ENCODE assay signal across 7 mouse cellular contexts in genomic region chr13:23622861-23623450, GRCm38 (mm10). TPM values are rescaled to one million over a fixed set of nuclear protein-coding genes. Genes with fewer than 3 reads are reported as not detected.
DNase-seq lines count a peak whose midpoint lies in the region; ATAC-seq and TF ChIP-seq lines count a peak whose summit lies in the region.

No protein-coding gene starts in this region.

- DNase-seq in 3T3-L1 (ENCODE audit: low read depth, low spot score) (peak; percentile 42), CH12.LX (ENCODE audit: extremely low read depth) (no peak)
- DNase-seq in liver, embryonic 14.5 days (ENCODE audit: low read depth in 3 of 3, low spot score in 3 of 3): peak in 1 of 3 experiments; percentile 37
- peak; percentile 26 to 65 for DNase-seq in spleen, postnatal 4 days (ENCODE audit: low spot score in 2 of 2)
- DNase-seq in layer of hippocampus, adult 11-12 months (ENCODE audit: low spot score): no peak

- no peak for TF ChIP-seq CTCF in CH12.LX (conservative IDR thresholded peaks at IDR 0.05 in 1 of 2, IDR thresholded peaks at IDR 0.05 in 1 of 2; ENCODE audit: low read depth in 2 of 2, low read length in 2 of 2)
- TF ChIP-seq CTCF in liver, embryonic 14.5 days (IDR thresholded peaks at IDR 0.05; ENCODE audit: low read depth): no peak

- H3K9ac ChIP-seq in CH12.LX (ENCODE audit: insufficient read depth, low read depth): peak overlapping the region; percentile 54
- H3K9ac ChIP-seq in embryonic facial prominence, embryonic 12.5 days: peak overlapping the region; percentile 94
- peak overlapping the region; percentile 86 for H3K9ac ChIP-seq in hindbrain, embryonic 12.5 days
- peak overlapping the region; percentile 98 for H3K9ac ChIP-seq in liver, embryonic 14.5 days (replicated peaks)

- no peak for TF ChIP-seq RAD21 in CH12.LX (IDR thresholded peaks at IDR 0.05; ENCODE audit: low read depth, low read length)

- TF ChIP-seq EP300 in CH12.LX (IDR thresholded peaks at IDR 0.05; ENCODE audit: low read length): no peak
- TF ChIP-seq EP300 in liver, embryonic 14.5 days (IDR thresholded peaks at IDR 0.05; ENCODE audit: low read depth): no peak

- H3K4me2 ChIP-seq in CH12.LX (ENCODE audit: insufficient read depth, low read depth, poor library complexity, severe bottlenecking): peak overlapping the region; percentile 59; the same call in 1 of the 2 replicates
- peak overlapping the region; percentile 82 for H3K4me2 ChIP-seq in embryonic facial prominence, embryonic 12.5 days (replicated peaks)
- H3K4me2 ChIP-seq in hindbrain, embryonic 12.5 days (replicated peaks): peak overlapping the region; percentile 94
- H3K4me2 ChIP-seq in liver, embryonic 14.5 days (ENCODE audit: low read depth): peak overlapping the region; percentile 95

- no peaks in the 10 kb centered on the region for H3K9me3 ChIP-seq in CH12.LX (replicated peaks; ENCODE audit: low read length)
- H3K9me3 ChIP-seq in embryonic facial prominence, embryonic 12.5 days: no peaks in the 10 kb centered on the region
- H3K9me3 ChIP-seq in hindbrain, embryonic 12.5 days (replicated peaks): no peaks in the 10 kb centered on the region
- no peaks in the 10 kb centered on the region for H3K9me3 ChIP-seq in liver, embryonic 14.5 days (ENCODE audit: control insufficient read depth, low read length)

- ATAC-seq in embryonic facial prominence, embryonic 12.5 days (ENCODE audit: insufficient number of reproducible peaks, insufficient read depth, low FRiP score, low TSS enrichment): no peak
- ATAC-seq in hindbrain, embryonic 12.5 days (ENCODE audit: low FRiP score): no peak; the same call in 1 of the 2 replicates
- ATAC-seq in liver, embryonic 14.5 days (ENCODE audit: insufficient read depth): no peak

- no peak overlapping the region for H3K4me3 ChIP-seq in CH12.LX (replicated peaks in 1 of 3; ENCODE audit: low read depth in 2 of 3, low read length in 2 of 3, poor library complexity in 1 of 3)
- peak overlapping the region; percentile 69 for H3K4me3 ChIP-seq in embryonic facial prominence, embryonic 12.5 days
- peak overlapping the region; percentile 61 for H3K4me3 ChIP-seq in hindbrain, embryonic 12.5 days
- H3K4me3 ChIP-seq in liver, embryonic 14.5 days (ENCODE audit: insufficient read depth in 1 of 2, low read depth in 2 of 2, low read length in 2 of 2): peak overlapping the region in 1 of 2 experiments; percentile 71; a peak in 2 of 4 replicates

- peaks cover 0 to 12% of the 10 kb centered on the region in 2 experiments; a peak in 3 of 4 replicates for H3K4me1 ChIP-seq in CH12.LX (ENCODE audit: control insufficient read depth in 1 of 2, insufficient read depth in 2 of 2)
- H3K4me1 ChIP-seq in embryonic facial prominence, embryonic 12.5 days: 0 out of 2 replicates have a peak, but pooled peaks cover 2% of the 10 kb centered on the region
- H3K4me1 ChIP-seq in hindbrain, embryonic 12.5 days: peaks cover 6% of the 10 kb centered on the region
- H3K4me1 ChIP-seq in liver, embryonic 14.5 days (replicated peaks; ENCODE audit: control insufficient read depth in 2 of 2, insufficient read depth in 2 of 2, low read length in 1 of 2): peaks cover 12 to 16% of the 10 kb centered on the region in 2 experiments

- H3K27ac ChIP-seq in CH12.LX (ENCODE audit: insufficient read depth, low read depth): no peak overlapping the region
- H3K27ac ChIP-seq in embryonic facial prominence, embryonic 12.5 days: peak overlapping the region; percentile 98
- peak overlapping the region; percentile 97 for H3K27ac ChIP-seq in hindbrain, embryonic 12.5 days
- peak overlapping the region; percentile 99 for H3K27ac ChIP-seq in liver, embryonic 14.5 days

- dilution Hi-C loops in CH12.LX (cut with MboI; ENCODE audit: extremely low pct_ligation_motif_present, extremely low pct_unique_long_range_greater_than_20kb, low sequenced_read_pairs): no loop called here

- H3K79me2 ChIP-seq in CH12.LX (replicated peaks; ENCODE audit: control insufficient read depth, extremely low read depth, insufficient read depth, poor library complexity, severe bottlenecking): peaks cover 6% of the 10 kb centered on the region; the same call in 1 of the 2 replicates

- in situ Hi-C loops in CH12.LX (cut with MboI; ENCODE audit: low pct_ligation_motif_present, low pct_unique_long_range_greater_than_20kb, low sequenced_read_pairs): no loop called here

- H3K27me3 ChIP-seq in CH12.LX (replicated peaks): no peaks in the 10 kb centered on the region
- H3K27me3 ChIP-seq in embryonic facial prominence, embryonic 12.5 days: no peaks in the 10 kb centered on the region
- no peaks in the 10 kb centered on the region for H3K27me3 ChIP-seq in hindbrain, embryonic 12.5 days
- peaks cover 7% of the 10 kb centered on the region for H3K27me3 ChIP-seq in liver, embryonic 14.5 days (ENCODE audit: control insufficient read depth, insufficient read depth, low read length)

- WGBS in embryonic facial prominence, embryonic 12.5 days: 29% methylated on average over 7 of the region's 7 CpGs
- WGBS in hindbrain, embryonic 12.5 days: 28% methylated on average over 7 of the region's 7 CpGs
- WGBS in liver, embryonic 14.5 days (ENCODE audit: insufficient replicate concordance): 21% methylated on average over 7 of the region's 7 CpGs

- TF ChIP-seq POLR2A in CH12.LX (IDR thresholded peaks at IDR 0.05; ENCODE audit: low read depth, low read length): no peak

- H3K36me3 ChIP-seq in CH12.LX (replicated peaks in 1 of 2; ENCODE audit: control insufficient read depth in 1 of 2, insufficient read depth in 1 of 2, low read length in 1 of 2): no peaks in the 10 kb centered on the region
- H3K36me3 ChIP-seq in embryonic facial prominence, embryonic 12.5 days: no peaks in the 10 kb centered on the region
- H3K36me3 ChIP-seq in hindbrain, embryonic 12.5 days: no peaks in the 10 kb centered on the region
- H3K36me3 ChIP-seq in liver, embryonic 14.5 days (replicated peaks; ENCODE audit: control insufficient read depth, insufficient read depth, low read depth): no peaks in the 10 kb centered on the region

TF ChIP-seq in CH12.LX, 34 proteins besides CTCF, POLR2A, EP300 and RAD21 (continues in another document):
- no peak for TF ChIP-seq UBTF (IDR thresholded peaks at IDR 0.05; ENCODE audit: low read depth, low read length)
- no peak for TF ChIP-seq ZNF384 (IDR thresholded peaks at IDR 0.05; ENCODE audit: low read depth, low read length)
- no peak for TF ChIP-seq TCF12 (IDR thresholded peaks at IDR 0.05; ENCODE audit: low read depth, low read length)
- TF ChIP-seq ZKSCAN1 (IDR thresholded peaks at IDR 0.05; ENCODE audit: borderline replicate concordance, low read depth, low read length): no peak
- no peak for TF ChIP-seq USF1 (IDR thresholded peaks at IDR 0.05; ENCODE audit: low read depth, low read length)
- no peak for TF ChIP-seq MAFK (IDR thresholded peaks at IDR 0.05; ENCODE audit: insufficient replicate concordance, low read length)
- TF ChIP-seq HCFC1 (IDR thresholded peaks at IDR 0.05; ENCODE audit: low read depth, low read length): no peak
- TF ChIP-seq MYC (IDR thresholded peaks at IDR 0.05; ENCODE audit: low read depth, low read length): no peak

RNA-seq across cellular contexts. Expression of gene Hist1h1e, which starts 0.6 kb away (rescaled TPM):
- 486 and 504 TPM in 2 replicates for total RNA-seq in CH12.LX (2012; rRNA removed)
- 12.2 and 18.3 TPM in 2 replicates for total RNA-seq in CH12.LX (2014; rRNA removed)
- polyA plus RNA-seq in CH12.LX (2012; ENCODE audit: insufficient read length, low read depth): 1.5 and 1.9 TPM in 2 replicates
- 22.6 and 24.2 TPM in 2 replicates for polyA plus RNA-seq in embryonic facial prominence, embryonic 12.5 days (2016; fragmentation: Nextera tagmentation; extraction: Ambion mirVana)
- polyA plus RNA-seq in hindbrain, embryonic 12.5 days (2016; fragmentation: Nextera tagmentation; extraction: Ambion mirVana): 17.0 and 18.8 TPM in 2 replicates
- 6.3 and 8.0 TPM in 2 replicates for polyA plus RNA-seq in liver, embryonic 14.5 days (2012; rRNA removed)
- polyA plus RNA-seq in liver, embryonic 14.5 days (2014; fragmentation: Nextera tagmentation; extraction: Ambion mirVana): 23.1 and 24.4 TPM in 2 replicates

RNA-seq across cellular contexts. Expression of gene Hist1h2be, which starts 2.0 kb away (rescaled TPM):
- 268 and 282 TPM in 2 replicates for total RNA-seq in CH12.LX (2012; rRNA removed)
- 3.4 and 4.7 TPM in 2 replicates for total RNA-seq in CH12.LX (2014; rRNA removed)
- polyA plus RNA-seq in CH12.LX (2012; ENCODE audit: insufficient read length, low read depth): 0.57 and 0.70 TPM in 2 replicates
- polyA plus RNA-seq in embryonic facial prominence, embryonic 12.5 days (2016; fragmentation: Nextera tagmentation; extraction: Ambion mirVana): 3.3 and 3.6 TPM in 2 replicates
- polyA plus RNA-seq in hindbrain, embryonic 12.5 days (2016; fragmentation: Nextera tagmentation; extraction: Ambion mirVana): 1.9 and 2.2 TPM in 2 replicates
- polyA plus RNA-seq in liver, embryonic 14.5 days (2012; rRNA removed): 2.8 and 3.3 TPM in 2 replicates
- polyA plus RNA-seq in liver, embryonic 14.5 days (2014; fragmentation: Nextera tagmentation; extraction: Ambion mirVana): 0.95 and 1.3 TPM in 2 replicates

RNA-seq across cellular contexts. Expression of gene Hist1h4d, which starts 41.6 kb away (rescaled TPM):
- 1,558 and 1,831 TPM in 2 replicates for total RNA-seq in CH12.LX (2012; rRNA removed)
- total RNA-seq in CH12.LX (2014; rRNA removed): 13.8 and 27.7 TPM in 2 replicates
- 2.4 and 6.7 TPM in 2 replicates for polyA plus RNA-seq in CH12.LX (2012; ENCODE audit: insufficient read length, low read depth)
- polyA plus RNA-seq in embryonic facial prominence, embryonic 12.5 days (2016; fragmentation: Nextera tagmentation; extraction: Ambion mirVana): 123 and 126 TPM in 2 replicates
- polyA plus RNA-seq in hindbrain, embryonic 12.5 days (2016; fragmentation: Nextera tagmentation; extraction: Ambion mirVana): 66.9 and 82.3 TPM in 2 replicates
- 8.6 and 12.8 TPM in 2 replicates for polyA plus RNA-seq in liver, embryonic 14.5 days (2012; rRNA removed)
- 152 and 155 TPM in 2 replicates for polyA plus RNA-seq in liver, embryonic 14.5 days (2014; fragmentation: Nextera tagmentation; extraction: Ambion mirVana)

RNA-seq across cellular contexts. Expression of gene Hist1h3d, which starts 47.4 kb away (rescaled TPM):
- total RNA-seq in CH12.LX (2012; rRNA removed): 164 and 182 TPM in 2 replicates
- total RNA-seq in CH12.LX (2014; rRNA removed): 10.3 and 13.5 TPM in 2 replicates
- polyA plus RNA-seq in CH12.LX (2012; ENCODE audit: insufficient read length, low read depth): 0.65 and 0.94 TPM in 2 replicates
- 5.5 and 7.0 TPM in 2 replicates for polyA plus RNA-seq in embryonic facial prominence, embryonic 12.5 days (2016; fragmentation: Nextera tagmentation; extraction: Ambion mirVana)
- 2.2 and 4.8 TPM in 2 replicates for polyA plus RNA-seq in hindbrain, embryonic 12.5 days (2016; fragmentation: Nextera tagmentation; extraction: Ambion mirVana)
- 20.4 and 27.3 TPM in 2 replicates for polyA plus RNA-seq in liver, embryonic 14.5 days (2012; rRNA removed)
- 7.1 and 7.2 TPM in 2 replicates for polyA plus RNA-seq in liver, embryonic 14.5 days (2014; fragmentation: Nextera tagmentation; extraction: Ambion mirVana)

RNA-seq across cellular contexts. Expression of gene Hist1h2ad, which starts 48.8 kb away (rescaled TPM):
- 744 and 796 TPM in 2 replicates for total RNA-seq in CH12.LX (2012; rRNA removed)
- 9.1 and 13.2 TPM in 2 replicates for total RNA-seq in CH12.LX (2014; rRNA removed)
- 0.53 TPM in 1 of 2 replicates, not detected in the other for polyA plus RNA-seq in CH12.LX (2012; ENCODE audit: insufficient read length, low read depth)
- polyA plus RNA-seq in embryonic facial prominence, embryonic 12.5 days (2016; fragmentation: Nextera tagmentation; extraction: Ambion mirVana): 2.0 and 3.6 TPM in 2 replicates
- 0.46 and 2.5 TPM in 2 replicates for polyA plus RNA-seq in hindbrain, embryonic 12.5 days (2016; fragmentation: Nextera tagmentation; extraction: Ambion mirVana)
- 10.4 and 25.5 TPM in 2 replicates for polyA plus RNA-seq in liver, embryonic 14.5 days (2012; rRNA removed)
- 4.7 and 5.1 TPM in 2 replicates for polyA plus RNA-seq in liver, embryonic 14.5 days (2014; fragmentation: Nextera tagmentation; extraction: Ambion mirVana)

Comparison
In these comparisons a context has a peak if more than half of its experiments do, and no peak if none do; other contexts are left out.
1. DNase-seq: peak in 3T3-L1 (single experiment) and spleen, postnatal 4 days (2 of 2); none in CH12.LX (single experiment) and layer of hippocampus, adult 11-12 months (single experiment).
2. H3K4me3 ChIP-seq: peak in embryonic facial prominence, embryonic 12.5 days (single experiment) and hindbrain, embryonic 12.5 days (single experiment); none in CH12.LX (0 of 3).
3. Peak in every context shown above with its lines, with median percentiles within 50 percentile points of each other: H3K4me2 ChIP-seq and H3K9ac ChIP-seq.